Mouse (Mus musculus) forebrain, embryonic 14.5 days (tissue): ENCODE results near the gene Slc16a1. TPM values are rescaled to one million over a fixed set of nuclear protein-coding genes. Genes with fewer than 3 reads are reported as not detected.
"Not testable (repeated sequence)": the region's sequence is repeated elsewhere in the genome, so short reads cannot be mapped to it uniquely, and the experiment has no call there.

Experiments
- ATAC-seq: fragments of 200-750 bp; cut with Nextera tagmentation; 2 replicates; pipeline ENCODE4 v1.8.0; 2017; ENCODE audit warnings: mild to moderate bottlenecking, moderate library complexity
- DNase-seq: peaks from one replicate; pipeline ENCODE4 v3.0.0-alpha.2; 2015; ENCODE audit warnings: low spot score
- H3K27ac ChIP-seq: fragments of 300-500 bp; sonication (generic); 2 replicates; pipeline ENCODE4 v1.5.1; 2014; ENCODE audit warnings: low read depth, mild to moderate bottlenecking, control low read depth, low read length, moderate library complexity
- H3K27me3 ChIP-seq: fragments of 300-500 bp; sonication (generic); replicated peaks from 2 replicates; pipeline ENCODE4 v1.6.1; 2014; ENCODE audit warnings: low read length, control low read depth, mixed read lengths; ENCODE audit not compliant: control insufficient read depth, insufficient read depth
- H3K36me3 ChIP-seq: fragments of 300-500 bp; sonication (generic); 2 replicates; pipeline ENCODE4 v1.6.1; 2014; ENCODE audit warnings: low read length, control low read depth; ENCODE audit not compliant: control insufficient read depth, insufficient read depth
- H3K4me1 ChIP-seq: fragments of 300-500 bp; sonication (generic); 2 replicates; pipeline ENCODE4 v1.6.1; 2014; ENCODE audit warnings: antibody characterized with exemption, low read length, control low read depth; ENCODE audit not compliant: control insufficient read depth, insufficient read depth
- H3K4me2 ChIP-seq: fragments of 300-500 bp; sonication (generic); 2 replicates; pipeline ENCODE4 v1.6.1; 2014; ENCODE audit warnings: mild to moderate bottlenecking, control low read depth, low read length
- H3K4me3 ChIP-seq: fragments of 300-500 bp; sonication (generic); 2 replicates; pipeline ENCODE4 v1.5.1; 2014; ENCODE audit warnings: low read depth, low read length, control low read depth
- H3K9ac ChIP-seq: fragments of 300-500 bp; sonication (generic); 2 replicates; pipeline ENCODE4 v1.6.1; 2014; ENCODE audit warnings: mild to moderate bottlenecking, low read length, control low read depth, moderate library complexity
- H3K9me3 ChIP-seq: fragments of 300-500 bp; sonication (generic); replicated peaks from 2 replicates; pipeline ENCODE4 v1.6.1; 2016; ENCODE audit warnings: low read length, control low read depth, mixed read lengths; ENCODE audit not compliant: control insufficient read depth
- WGBS: fragments of 180-500 bp; shearing (Covaris S2); extraction: QIAGEN DNeasy Blood & Tissue Kit; methylation state at CpG from one replicate; pipeline ENCODE4 v1.1.7; 2014; 5-methylcytosine and 5-hydroxymethylcytosine counted together
- polyA plus RNA-seq: library from polyadenylated mRNA; unstranded; fragments of >200 nt; fragmentation: Nextera tagmentation; extraction: Ambion mirVana; gene quantifications from 2 replicates; pipeline ENCODE4 v1.2.1, GENCODE M21; 2014

The Slc16a1 gene
- polyA plus RNA-seq, 1 experiment from 2014 or later = 18.1 TPM

DNA sequence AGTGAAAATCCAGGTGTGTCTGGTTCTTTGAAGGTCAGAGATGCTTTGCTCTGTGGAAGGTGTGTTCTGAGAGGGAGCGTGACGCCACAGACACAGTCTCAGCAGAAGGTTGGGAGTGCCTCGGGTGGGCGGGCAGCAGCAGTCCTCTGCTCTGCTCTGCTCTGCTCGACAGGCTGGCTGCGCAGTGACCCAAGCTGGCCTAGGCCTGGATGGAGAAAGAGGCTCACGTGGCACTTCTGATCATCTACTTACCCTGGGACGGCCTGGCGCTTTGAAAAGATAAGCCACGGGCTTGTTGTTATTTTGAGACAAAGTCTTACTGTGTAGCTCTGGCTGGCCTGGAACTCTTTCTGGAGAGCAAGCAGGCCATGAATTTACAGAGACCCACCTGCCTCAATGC lies 29.0 kb downstream of the Slc16a1 start:
- 72% methylated on average over 10 of the region's 10 CpGs for WGBS
- DNase-seq = no peak

DNA sequence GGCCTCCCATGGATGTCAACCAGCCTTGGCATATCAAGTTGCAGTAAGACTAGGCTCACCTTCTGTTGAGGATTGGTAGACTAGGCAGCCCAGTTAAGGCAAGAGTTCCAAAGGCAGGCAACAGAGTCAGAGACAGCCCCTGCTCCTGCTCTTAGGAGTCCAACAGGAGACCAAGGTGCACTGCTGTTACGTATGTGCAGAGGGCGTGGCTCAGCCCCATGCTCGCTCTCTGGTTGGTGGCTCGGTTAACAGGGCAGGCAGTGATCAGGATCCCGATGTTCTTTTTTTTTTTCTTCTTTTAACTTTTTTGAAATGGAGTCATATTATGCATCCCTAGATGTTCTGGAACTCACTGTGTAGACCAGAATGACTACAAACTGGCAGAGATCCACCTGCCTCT lies 30.5 kb downstream of the Slc16a1 start:
- DNase-seq = no peak
- no peaks in the 10 kb centered on the region for H3K36me3 ChIP-seq
- no peak overlapping the region for H3K27ac ChIP-seq
- H3K4me2 ChIP-seq = no peak overlapping the region
- H3K9ac ChIP-seq = no peak overlapping the region
- no peaks in the 10 kb centered on the region for H3K9me3 ChIP-seq
- peaks cover 4% of the 10 kb centered on the region; the same call in 1 of the 2 replicates for H3K4me1 ChIP-seq
- H3K27me3 ChIP-seq = no peaks in the 10 kb centered on the region
- 90% methylated on average over 5 of the region's 5 CpGs for WGBS
- no peak overlapping the region for H3K4me3 ChIP-seq
- ATAC-seq = no peak

More for the DNA sequence above, 29.0 kb downstream of the Slc16a1 start:
- no peak for ATAC-seq
- no peaks in the 10 kb centered on the region for H3K9me3 ChIP-seq
- no peak overlapping the region for H3K9ac ChIP-seq
- no peak overlapping the region for H3K4me2 ChIP-seq
- H3K27ac ChIP-seq = peak overlapping the region; percentile 68; the same call in 1 of the 2 replicates
- no peak overlapping the region for H3K4me3 ChIP-seq
- no peaks in the 10 kb centered on the region for H3K36me3 ChIP-seq
- H3K27me3 ChIP-seq = no peaks in the 10 kb centered on the region
- H3K4me1 ChIP-seq = peaks cover 4% of the 10 kb centered on the region; the same call in 1 of the 2 replicates

DNA sequence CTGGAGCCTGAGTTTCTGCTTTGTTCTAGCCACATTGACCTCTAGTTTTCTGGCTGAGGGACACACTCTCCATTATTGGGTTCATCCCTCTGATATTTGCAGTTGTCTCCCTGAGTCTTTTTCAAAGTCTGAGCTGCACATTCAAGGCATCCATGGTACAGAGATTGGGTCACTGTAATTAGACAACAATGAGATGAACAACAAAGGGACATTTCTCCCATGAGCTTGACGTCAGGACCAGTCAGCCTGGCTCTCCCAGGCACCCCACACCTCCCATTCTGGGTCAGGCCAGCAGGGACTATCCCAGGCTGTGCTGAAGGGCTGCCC lies 31.4 kb downstream of the Slc16a1 start:
- WGBS = 25% methylated on average over 1 of the region's 1 CpGs
- Histone ChIP-seq H3K27me3 (no peaks in the 10 kb centered on the region), H3K27ac (no peak overlapping the region), H3K4me1 (peaks cover 4% of the 10 kb centered on the region; the same call in 1 of the 2 replicates), H3K4me2 (no peak overlapping the region), H3K9me3 (no peaks in the 10 kb centered on the region), H3K4me3 (no peak overlapping the region), H3K36me3 (no peaks in the 10 kb centered on the region), H3K9ac (no peak overlapping the region)
- DNase-seq (no peak), ATAC-seq (no peak)

DNA sequence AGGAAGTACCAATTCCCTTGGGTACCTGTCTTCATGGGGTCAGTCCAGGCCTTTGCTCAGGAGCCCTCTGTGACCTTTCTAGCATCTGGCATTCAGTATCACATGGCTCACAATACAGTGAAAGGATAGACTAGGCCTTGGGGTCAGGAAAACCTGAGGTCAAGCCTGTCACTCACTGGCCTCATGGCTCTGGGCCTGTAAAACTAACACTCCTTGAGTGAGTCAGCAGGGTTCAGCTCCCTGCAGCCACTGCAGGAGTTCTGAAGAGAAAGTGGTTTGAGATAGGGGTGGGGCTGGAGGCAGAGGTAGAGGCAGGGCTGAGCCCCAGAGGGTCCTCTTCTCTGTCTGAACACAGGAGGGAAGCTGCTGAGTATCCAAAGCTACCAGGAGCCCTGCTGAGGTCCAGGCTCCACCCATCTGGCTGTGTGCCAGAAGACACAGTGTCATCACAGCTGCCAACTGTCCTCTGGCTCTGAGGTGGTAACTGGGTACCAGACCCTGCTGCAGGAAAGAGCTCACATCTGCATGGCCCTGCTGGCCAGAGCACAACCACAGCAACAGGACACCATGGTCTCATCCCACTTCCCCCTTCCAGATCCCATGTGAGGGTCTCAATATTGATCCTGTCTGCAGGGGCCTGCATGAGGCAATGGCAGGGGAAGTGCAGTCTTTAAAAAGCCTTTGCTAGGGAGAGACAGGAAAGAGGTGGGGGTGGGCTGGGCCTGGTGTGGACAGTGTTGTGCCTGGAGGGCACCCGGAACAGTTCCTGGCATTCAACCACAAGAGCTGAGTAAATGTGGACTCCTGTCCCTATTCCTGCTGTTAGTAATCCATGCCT lies 31.9 kb downstream of the Slc16a1 start:
- 62% methylated on average over 1 of the region's 1 CpGs for WGBS
- H3K4me2 ChIP-seq, H3K4me1 ChIP-seq, H3K4me3 ChIP-seq, H3K36me3 ChIP-seq, H3K27me3 ChIP-seq, H3K9me3 ChIP-seq, H3K27ac ChIP-seq, H3K9ac ChIP-seq, DNase-seq: not testable (repeated sequence)
- peak; percentile 38; the same call in 1 of the 2 replicates for ATAC-seq

DNA sequence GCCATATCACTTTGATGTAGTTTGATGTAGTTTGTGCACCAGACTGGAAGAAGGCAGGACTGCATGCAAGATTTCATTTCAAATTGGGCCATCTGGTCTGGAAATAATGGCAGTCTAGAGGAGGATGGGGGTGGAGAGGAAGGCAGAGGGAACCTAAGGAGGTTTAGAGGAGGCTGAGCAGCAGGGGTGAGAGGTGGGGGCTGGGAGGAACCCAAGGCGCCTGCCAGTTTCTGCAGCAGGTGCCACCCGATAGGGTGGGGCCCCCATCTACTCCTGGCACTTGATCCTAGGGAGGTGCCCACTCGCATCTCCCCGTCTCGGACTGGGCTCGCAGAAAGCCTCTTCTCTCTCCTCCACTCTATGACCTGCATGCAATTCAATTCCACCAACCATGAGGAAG lies 33.1 kb downstream of the Slc16a1 start:
- H3K4me2 ChIP-seq = no peak overlapping the region
- H3K4me1 ChIP-seq = peaks cover 7% of the 10 kb centered on the region; the same call in 1 of the 2 replicates
- WGBS = 40% methylated on average over 6 of the region's 6 CpGs
- no peak overlapping the region for H3K4me3 ChIP-seq
- no peak overlapping the region for H3K9ac ChIP-seq
- H3K27ac ChIP-seq = peak overlapping the region; percentile 65
- H3K9me3 ChIP-seq = no peaks in the 10 kb centered on the region
- peak; percentile 57; the same call in 1 of the 2 replicates for ATAC-seq
- H3K36me3 ChIP-seq = no peaks in the 10 kb centered on the region
- peak; percentile 63 for DNase-seq
- H3K27me3 ChIP-seq = no peaks in the 10 kb centered on the region

DNA sequence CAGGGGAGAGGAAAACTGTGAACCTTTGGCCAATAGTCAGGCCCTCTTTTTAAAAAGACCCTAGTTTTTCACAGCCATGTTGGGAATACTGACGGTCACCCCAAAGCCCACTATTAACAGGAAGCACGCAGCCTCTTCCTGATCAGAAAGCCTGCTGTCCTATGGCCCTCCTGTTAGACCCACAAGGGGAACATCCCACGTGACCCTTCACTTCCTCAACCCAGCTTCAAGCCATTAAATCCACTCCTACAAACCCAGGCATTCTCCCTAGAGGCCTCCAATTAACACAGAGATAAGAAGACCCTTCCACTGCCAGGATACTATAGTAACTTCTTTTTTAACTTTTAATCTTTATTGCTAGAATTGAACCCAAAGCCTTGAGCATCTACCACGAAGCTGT lies 33.6 kb downstream of the Slc16a1 start:
- ATAC-seq = no peak
- peaks cover 7% of the 10 kb centered on the region; the same call in 1 of the 2 replicates for H3K4me1 ChIP-seq
- no peak overlapping the region for H3K27ac ChIP-seq
- no peaks in the 10 kb centered on the region for H3K9me3 ChIP-seq
- H3K9ac ChIP-seq = no peak overlapping the region
- no peak for DNase-seq
- H3K36me3 ChIP-seq = no peaks in the 10 kb centered on the region
- H3K4me3 ChIP-seq = no peak overlapping the region
- WGBS = 84% methylated on average over 4 of the region's 4 CpGs
- no peaks in the 10 kb centered on the region for H3K27me3 ChIP-seq
- no peak overlapping the region for H3K4me2 ChIP-seq

DNA sequence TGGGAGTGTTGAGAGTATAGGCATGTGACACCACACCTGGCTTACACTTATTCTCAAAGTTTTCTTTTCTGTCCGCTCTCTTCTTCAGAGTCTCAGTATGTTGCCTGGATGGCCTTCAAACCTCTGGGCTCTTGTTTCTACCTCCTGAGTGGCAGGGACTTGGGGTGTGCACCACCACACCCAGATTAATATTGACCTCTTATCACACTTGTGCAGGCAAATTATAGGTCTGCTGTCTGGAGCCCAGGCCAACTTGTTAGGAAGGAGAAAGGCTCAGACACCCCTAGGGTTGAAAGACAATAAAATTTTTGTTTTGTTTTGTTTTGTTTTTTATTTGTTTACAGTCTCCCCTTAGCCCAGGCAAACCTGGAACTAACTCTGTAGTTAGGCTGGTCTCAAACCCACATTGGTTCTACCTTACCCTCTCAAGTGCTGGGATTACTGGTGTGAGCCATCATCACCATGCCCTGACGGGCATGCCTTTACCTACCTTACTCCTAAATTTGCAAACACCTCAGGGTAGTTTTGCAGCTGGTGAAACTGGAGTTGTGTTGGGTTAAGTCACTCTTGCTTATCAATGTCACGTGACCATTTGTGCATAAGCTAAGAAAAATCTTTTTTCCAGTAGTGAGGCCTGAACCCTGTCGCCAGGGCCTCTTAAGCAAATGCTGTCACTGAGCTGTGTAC lies 35.3 kb downstream of the Slc16a1 start:
- Histone ChIP-seq H3K36me3 (no peaks in the 10 kb centered on the region), H3K4me1 (peaks cover 7% of the 10 kb centered on the region; the same call in 1 of the 2 replicates), H3K27ac (no peak overlapping the region), H3K4me2 (no peak overlapping the region), H3K9me3 (no peaks in the 10 kb centered on the region), H3K27me3 (no peaks in the 10 kb centered on the region), H3K9ac (no peak overlapping the region), H3K4me3 (no peak overlapping the region)
- WGBS = 82% methylated on average over 4 of the region's 4 CpGs
- DNase-seq (no peak), ATAC-seq (no peak)

DNA sequence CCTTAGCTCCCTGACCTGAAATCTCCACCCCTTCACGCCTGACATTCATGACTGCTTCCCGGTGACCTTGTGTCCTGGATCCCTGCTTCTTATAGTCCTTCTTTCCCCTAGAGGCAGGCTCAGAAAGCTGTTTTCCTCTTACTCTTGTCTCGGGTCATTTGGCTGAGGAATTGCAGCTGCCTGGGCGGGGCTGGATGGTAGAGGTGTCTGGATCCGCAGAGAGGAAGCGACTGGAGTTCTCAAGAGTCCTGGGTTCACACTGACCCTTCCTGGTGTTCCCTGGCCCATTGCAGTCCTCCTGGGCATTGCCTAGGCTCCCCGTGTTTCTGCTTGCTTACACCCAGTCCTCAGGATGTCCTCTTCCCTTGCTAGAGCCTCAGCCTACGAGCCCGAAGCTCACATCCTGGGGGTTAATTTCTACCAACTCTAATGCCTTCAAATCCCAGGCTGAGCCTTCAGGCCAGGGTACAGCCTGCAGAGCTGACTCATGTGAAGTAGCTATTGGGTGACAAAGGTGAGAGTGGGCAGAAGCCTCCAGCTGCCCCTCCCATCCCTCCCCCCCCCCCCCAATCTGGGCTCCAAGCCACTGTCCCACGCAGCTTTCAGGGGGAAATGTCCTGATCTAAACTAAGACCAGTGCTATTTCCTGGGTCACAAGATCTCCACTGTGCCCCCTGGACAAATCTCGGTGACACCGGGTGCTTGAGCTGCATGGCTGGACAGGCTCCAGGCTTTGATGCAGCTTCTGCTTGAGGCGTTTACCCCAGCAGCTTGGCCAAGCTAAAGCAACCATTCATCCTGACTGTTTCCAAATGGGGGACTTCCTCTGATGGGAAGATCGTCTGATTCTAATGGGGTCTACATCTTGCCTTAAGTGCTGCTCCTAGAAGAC lies 36.1 kb downstream of the Slc16a1 start:
- no peaks in the 10 kb centered on the region for H3K9me3 ChIP-seq
- no peak for ATAC-seq
- peak overlapping the region; percentile 31 for H3K4me3 ChIP-seq
- no peaks in the 10 kb centered on the region for H3K36me3 ChIP-seq
- no peak overlapping the region for H3K27ac ChIP-seq
- H3K27me3 ChIP-seq = no peaks in the 10 kb centered on the region
- H3K9ac ChIP-seq = peak overlapping the region; percentile 58; the same call in 1 of the 2 replicates
- peak overlapping the region; percentile 69 for H3K4me2 ChIP-seq
- 36% methylated on average over 14 of the region's 14 CpGs for WGBS
- DNase-seq = peak; percentile 25
- peaks cover 7% of the 10 kb centered on the region; the same call in 1 of the 2 replicates for H3K4me1 ChIP-seq
